Mouse (Mus musculus): ENCODE results near the gene Ppt2. TPM values are rescaled to one million over a fixed set of nuclear protein-coding genes. Genes with fewer than 3 reads are reported as not detected.
A peak's percentile ranks its signal among the peaks of the same experiment; 100 is the strongest.

Gene Ppt2
- total and polyA plus RNA-seq, 3 experiments: 5.5 to 35.1 (median 17.1) TPM

DNA sequence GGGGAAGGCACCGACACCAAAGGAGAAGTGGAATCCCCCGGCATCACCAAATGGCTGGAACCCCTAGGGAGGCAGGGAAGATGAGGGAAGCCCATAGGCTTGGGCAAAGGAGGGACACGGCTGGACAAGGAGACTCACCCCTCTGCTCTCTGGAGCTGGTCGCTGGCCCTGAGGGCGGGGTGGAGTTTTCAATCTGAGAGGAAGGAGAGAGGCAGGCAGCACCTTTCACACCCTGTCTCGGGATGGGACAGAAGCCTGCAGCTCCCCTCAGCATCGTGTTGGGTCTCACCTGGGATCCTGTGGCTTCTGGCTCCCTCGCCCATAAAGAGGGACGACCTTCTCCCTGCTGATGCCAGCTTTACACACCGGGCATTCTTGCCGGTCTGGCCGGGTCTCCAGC lies 26.5 kb downstream of the Ppt2 start:
- H3K27me3 ChIP-seq (ENCODE audit: insufficient read depth, low read length): no peaks in the 10 kb centered on the region
- ATAC-seq (ENCODE audit: extremely low read depth, insufficient number of reproducible peaks, low FRiP score, poor library complexity, severe bottlenecking) (no peak), DNase-seq (ENCODE audit: low spot score) (no peak)
- TF ChIP-seq POLR2AphosphoS5 (IDR thresholded peaks at IDR 0.05; ENCODE audit: insufficient replicate concordance, low read depth, low read length) (no peak), TAL1 (conservative IDR thresholded peaks at IDR 0.05; ENCODE audit: low read depth, low read length) (no peak), CTCF (IDR thresholded peaks at IDR 0.05; ENCODE audit: low read depth, low read length) (no peak), GATA2 (IDR thresholded peaks at IDR 0.05; ENCODE audit: borderline replicate concordance, low read depth, low read length) (no peak), GATA1 (IDR thresholded peaks at IDR 0.05; ENCODE audit: borderline replicate concordance, low read length) (no peak)
- H3K36me3 ChIP-seq (replicated peaks): peaks cover 48% of the 10 kb centered on the region
- H3K4me1 ChIP-seq (ENCODE audit: insufficient read depth, low read depth, low read length): peaks cover 73% of the 10 kb centered on the region
- H3K4me3 ChIP-seq (ENCODE audit: low read depth, low read length): peak overlapping the region; percentile 73; the same call in 1 of the 2 replicates
- no peaks in the 10 kb centered on the region for H3K9me3 ChIP-seq (replicated peaks)

DNA sequence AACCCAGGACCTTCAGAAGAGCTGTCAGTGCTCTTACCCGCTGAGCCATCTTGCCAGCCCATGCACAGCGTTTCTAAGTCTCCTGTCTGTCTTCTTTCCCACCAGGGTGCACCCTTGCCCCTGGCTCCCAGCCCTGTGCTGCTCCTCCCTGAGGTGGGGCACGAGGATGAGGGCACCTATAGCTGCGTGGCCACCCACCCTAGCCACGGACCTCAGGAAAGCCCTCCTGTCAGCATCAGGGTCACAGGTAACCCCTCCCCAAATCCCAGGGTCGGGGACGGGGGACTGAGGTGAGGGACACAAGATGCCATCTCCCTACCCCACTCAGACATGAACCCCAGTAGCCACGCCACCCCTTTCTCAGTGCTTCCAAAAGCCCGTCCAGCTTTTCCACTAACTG lies 28.4 kb downstream of the Ppt2 start:
- H3K36me3 ChIP-seq (replicated peaks): peaks cover 64% of the 10 kb centered on the region

DNA sequence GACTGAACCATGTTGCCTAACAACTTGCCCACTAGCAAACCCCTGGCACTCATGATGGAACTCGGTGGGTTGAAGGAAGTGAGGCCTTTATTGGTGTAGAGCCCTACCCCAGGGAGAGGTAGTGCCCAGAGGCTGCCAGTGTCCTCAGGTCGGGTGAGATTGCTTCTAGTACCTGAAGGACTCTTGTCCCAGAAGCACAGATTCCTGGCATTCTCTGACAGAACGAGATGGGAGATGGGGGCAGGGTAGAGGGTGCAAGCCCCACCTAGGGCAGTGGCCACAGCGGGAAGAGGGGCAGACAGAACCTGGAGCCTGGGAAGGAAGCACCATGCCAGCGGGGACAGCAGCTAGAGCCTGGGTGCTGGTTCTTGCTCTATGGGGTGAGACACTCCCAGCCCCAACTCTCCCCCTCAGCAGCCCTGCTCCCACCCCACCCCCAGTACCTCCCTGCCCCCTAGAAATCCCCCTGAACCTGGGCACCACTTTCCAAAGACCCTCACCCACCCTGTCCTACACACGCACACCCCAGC lies 30.7 kb downstream of the Ppt2 start, which contains the start of gene Ager:
Gene Ager (plus strand): TSS at position 297 of the 530 bp plus-strand sequence.
- peaks cover 88% of the 10 kb centered on the region for H3K4me1 ChIP-seq (ENCODE audit: insufficient read depth, low read depth, low read length)
- ATAC-seq (ENCODE audit: extremely low read depth, insufficient number of reproducible peaks, low FRiP score, poor library complexity, severe bottlenecking): no peak
- no peak for TF ChIP-seq GATA1 (IDR thresholded peaks at IDR 0.05; ENCODE audit: borderline replicate concordance, low read length)
- no peak for TF ChIP-seq GATA2 (IDR thresholded peaks at IDR 0.05; ENCODE audit: borderline replicate concordance, low read depth, low read length)
- no peak for TF ChIP-seq TAL1 (conservative IDR thresholded peaks at IDR 0.05; ENCODE audit: low read depth, low read length)
- no peak for TF ChIP-seq CTCF (IDR thresholded peaks at IDR 0.05; ENCODE audit: low read depth, low read length)
- no peak; the same call in 1 of the 2 replicates for TF ChIP-seq POLR2AphosphoS5 (IDR thresholded peaks at IDR 0.05; ENCODE audit: insufficient replicate concordance, low read depth, low read length)
- H3K4me3 ChIP-seq (ENCODE audit: low read depth, low read length): no peak within 1 kb of the TSS
- no peaks in the 10 kb centered on the region for H3K9me3 ChIP-seq (replicated peaks)
- no peaks in the 10 kb centered on the region for H3K27me3 ChIP-seq (ENCODE audit: insufficient read depth, low read length)
- H3K36me3 ChIP-seq (replicated peaks): peaks cover 81% of the 10 kb centered on the region
- DNase-seq (ENCODE audit: low spot score): no peak

More for the DNA sequence above, 28.4 kb downstream of the Ppt2 start:
- Histone ChIP-seq H3K27me3 (ENCODE audit: insufficient read depth, low read length) (no peaks in the 10 kb centered on the region), H3K4me3 (ENCODE audit: low read depth, low read length) (peak overlapping the region; percentile 13; the same call in 1 of the 2 replicates), H3K4me1 (ENCODE audit: insufficient read depth, low read depth, low read length) (peaks cover 77% of the 10 kb centered on the region), H3K9me3 (replicated peaks) (no peaks in the 10 kb centered on the region)
- TF ChIP-seq POLR2AphosphoS5 (IDR thresholded peaks at IDR 0.05; ENCODE audit: insufficient replicate concordance, low read depth, low read length) (no peak), GATA2 (IDR thresholded peaks at IDR 0.05; ENCODE audit: borderline replicate concordance, low read depth, low read length) (no peak), CTCF (IDR thresholded peaks at IDR 0.05; ENCODE audit: low read depth, low read length) (no peak), GATA1 (IDR thresholded peaks at IDR 0.05; ENCODE audit: borderline replicate concordance, low read length) (no peak), TAL1 (conservative IDR thresholded peaks at IDR 0.05; ENCODE audit: low read depth, low read length) (no peak)
- DNase-seq (ENCODE audit: low spot score) (no peak), ATAC-seq (ENCODE audit: extremely low read depth, insufficient number of reproducible peaks, low FRiP score, poor library complexity, severe bottlenecking) (no peak)

DNA sequence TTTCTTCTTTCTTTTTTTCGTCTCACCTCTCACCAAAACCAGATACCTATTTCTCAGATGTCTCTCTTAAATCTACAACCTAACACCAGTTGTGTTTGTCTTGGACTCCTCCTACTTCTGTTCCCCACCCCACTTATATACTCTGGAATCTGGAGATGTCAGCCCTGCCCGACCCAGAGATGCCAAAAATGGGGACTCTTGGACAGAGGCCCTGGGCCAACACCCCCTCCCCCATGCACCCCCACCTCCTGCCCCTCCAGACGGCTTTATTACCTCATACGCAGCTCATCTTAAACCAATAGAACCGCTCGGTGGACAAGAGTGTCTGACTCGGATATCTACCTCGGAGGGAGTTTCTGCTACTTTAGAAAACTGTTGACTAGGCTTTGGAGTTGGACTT lies 32.2 kb downstream of the Ppt2 start:
- Histone ChIP-seq H3K4me1 (ENCODE audit: insufficient read depth, low read depth, low read length) (peaks cover 81% of the 10 kb centered on the region), H3K27me3 (ENCODE audit: insufficient read depth, low read length) (no peaks in the 10 kb centered on the region), H3K36me3 (replicated peaks) (peaks cover 70% of the 10 kb centered on the region), H3K4me3 (ENCODE audit: low read depth, low read length) (no peak overlapping the region), H3K9me3 (replicated peaks) (no peaks in the 10 kb centered on the region)
- no peak for ATAC-seq (ENCODE audit: extremely low read depth, insufficient number of reproducible peaks, low FRiP score, poor library complexity, severe bottlenecking)
- TF ChIP-seq CTCF (IDR thresholded peaks at IDR 0.05; ENCODE audit: low read depth, low read length) (no peak), GATA2 (IDR thresholded peaks at IDR 0.05; ENCODE audit: borderline replicate concordance, low read depth, low read length) (no peak), POLR2AphosphoS5 (IDR thresholded peaks at IDR 0.05; ENCODE audit: insufficient replicate concordance, low read depth, low read length) (no peak), TAL1 (conservative IDR thresholded peaks at IDR 0.05; ENCODE audit: low read depth, low read length) (no peak), GATA1 (IDR thresholded peaks at IDR 0.05; ENCODE audit: borderline replicate concordance, low read length) (no peak)
- no peak for DNase-seq (ENCODE audit: low spot score)

DNA sequence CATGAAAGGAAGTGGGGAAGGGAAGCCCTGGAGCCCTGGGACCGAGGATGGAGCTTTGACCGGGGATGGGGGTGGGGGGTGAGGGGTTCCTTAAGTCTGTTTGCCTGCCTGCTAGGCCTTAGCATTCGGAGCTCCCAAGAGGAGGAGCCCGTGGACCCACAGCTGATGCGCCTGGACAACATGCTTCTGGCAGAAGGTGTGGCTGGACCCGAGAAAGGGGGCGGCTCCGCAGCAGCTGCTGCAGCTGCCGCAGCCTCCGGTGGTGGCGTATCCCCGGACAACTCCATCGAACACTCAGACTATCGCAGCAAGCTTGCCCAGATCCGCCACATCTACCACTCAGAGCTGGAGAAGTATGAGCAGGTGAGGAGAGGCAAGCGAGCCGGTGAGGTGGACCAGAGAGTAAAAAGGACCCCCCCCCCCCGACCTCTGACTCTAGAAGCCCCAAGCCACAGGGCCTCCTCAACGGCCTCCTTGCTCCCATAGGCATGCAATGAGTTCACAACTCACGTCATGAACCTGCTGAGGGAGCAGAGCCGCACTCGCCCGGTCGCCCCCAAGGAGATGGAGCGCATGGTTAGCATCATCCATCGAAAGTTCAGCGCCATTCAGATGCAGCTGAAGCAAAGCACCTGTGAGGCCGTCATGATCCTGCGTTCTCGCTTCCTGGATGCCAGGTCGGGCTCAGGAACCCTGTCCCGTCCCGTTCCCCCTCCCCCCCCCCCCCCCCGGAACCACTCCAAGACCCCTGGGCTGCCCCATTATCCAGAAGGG lies 34.4 kb downstream of the Ppt2 start:
- ATAC-seq (ENCODE audit: extremely low read depth, insufficient number of reproducible peaks, low FRiP score, poor library complexity, severe bottlenecking): no peak
- Histone ChIP-seq H3K4me1 (ENCODE audit: insufficient read depth, low read depth, low read length) (peaks cover 84% of the 10 kb centered on the region), H3K27me3 (ENCODE audit: insufficient read depth, low read length) (no peaks in the 10 kb centered on the region), H3K4me3 (ENCODE audit: low read depth, low read length) (peak overlapping the region; percentile 74; the same call in 1 of the 2 replicates), H3K9me3 (replicated peaks) (no peaks in the 10 kb centered on the region), H3K36me3 (replicated peaks) (peaks cover 56% of the 10 kb centered on the region)
- TF ChIP-seq POLR2AphosphoS5 (IDR thresholded peaks at IDR 0.05; ENCODE audit: insufficient replicate concordance, low read depth, low read length) (no peak), GATA1 (IDR thresholded peaks at IDR 0.05; ENCODE audit: borderline replicate concordance, low read length) (no peak), CTCF (IDR thresholded peaks at IDR 0.05; ENCODE audit: low read depth, low read length) (no peak), TAL1 (conservative IDR thresholded peaks at IDR 0.05; ENCODE audit: low read depth, low read length) (no peak), GATA2 (IDR thresholded peaks at IDR 0.05; ENCODE audit: borderline replicate concordance, low read depth, low read length) (no peak)
- DNase-seq (ENCODE audit: low spot score): no peak
